Mouse (Mus musculus) Muller cell, postnatal 12 days (primary cell): ENCODE data around the gene Tspan13.

Experiments
- DNase-seq: peaks from one replicate; pipeline ENCODE4 v3.0.0-alpha.2; 2015; ENCODE audit errors: inconsistent ontology term

Tspan13 gene

DNA sequence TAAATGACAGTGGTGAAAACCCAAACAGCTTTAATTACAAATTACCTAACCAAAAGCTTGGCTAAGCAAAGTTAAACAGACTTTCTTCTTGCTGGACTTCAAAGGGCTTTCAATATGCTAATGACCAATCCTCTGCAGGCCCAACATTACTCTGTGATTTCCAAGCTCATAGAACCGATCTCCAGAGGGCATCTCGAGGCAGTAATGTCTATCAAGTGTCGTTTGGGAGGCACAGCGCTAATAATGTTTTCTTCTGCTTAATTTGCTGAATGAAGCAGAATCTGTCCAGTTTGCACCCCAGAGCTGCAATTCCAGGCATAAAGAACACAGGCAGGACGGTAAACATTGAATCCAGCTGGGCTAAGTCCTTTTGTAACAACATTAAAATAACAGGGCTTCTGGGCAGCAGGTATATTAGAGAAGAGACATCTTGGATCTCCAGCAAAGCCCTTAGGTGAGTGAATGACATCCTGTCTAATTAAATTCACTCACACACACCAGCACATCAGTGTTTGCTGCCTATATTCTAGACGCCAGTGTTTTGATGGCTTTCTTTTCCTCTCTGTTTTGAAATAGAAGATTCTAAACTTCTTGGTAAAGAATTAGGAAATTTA, 64.6 kb downstream of the Tspan13 start:
- no peak for DNase-seq

DNA sequence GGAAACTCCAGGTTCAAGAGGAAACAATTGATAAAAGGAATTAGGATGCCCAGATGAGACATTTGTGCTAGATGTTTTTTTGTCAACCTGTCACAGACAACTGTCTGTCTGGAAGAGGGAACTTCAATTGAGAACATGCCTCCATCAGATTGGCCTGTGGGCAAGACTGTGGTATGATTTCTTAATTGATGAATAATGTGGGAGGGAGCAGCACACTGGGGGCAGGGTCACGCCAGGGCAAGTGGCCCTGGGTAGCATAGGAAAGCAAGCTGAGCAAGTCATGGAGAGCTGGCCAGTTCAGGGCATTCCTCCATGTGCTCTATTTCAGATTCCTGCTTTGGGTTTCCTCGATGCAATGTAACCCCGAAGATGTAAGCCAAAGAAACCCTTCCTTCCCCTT, 66.4 kb downstream of the Tspan13 start:
- peak; percentile 43 for DNase-seq

DNA sequence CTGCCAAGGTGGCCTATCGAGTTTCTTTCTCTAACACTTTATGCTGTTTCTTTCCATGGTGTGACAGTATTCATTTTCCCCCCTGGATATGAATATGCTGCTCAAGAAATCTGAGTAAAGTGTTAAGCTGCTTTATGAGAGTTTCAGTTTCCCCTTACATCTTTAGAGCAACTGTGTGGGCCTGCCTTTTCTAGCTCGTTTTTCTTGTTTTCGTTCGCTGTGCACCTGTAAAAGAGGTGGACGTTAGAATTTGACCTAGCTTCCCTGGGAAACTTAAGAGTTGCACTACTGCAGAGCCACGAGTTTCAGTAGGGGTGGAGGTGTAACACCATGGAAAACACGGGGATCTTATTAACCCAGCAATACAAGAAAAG, 75.5 kb downstream of the Tspan13 start:
- no peak for DNase-seq

DNA sequence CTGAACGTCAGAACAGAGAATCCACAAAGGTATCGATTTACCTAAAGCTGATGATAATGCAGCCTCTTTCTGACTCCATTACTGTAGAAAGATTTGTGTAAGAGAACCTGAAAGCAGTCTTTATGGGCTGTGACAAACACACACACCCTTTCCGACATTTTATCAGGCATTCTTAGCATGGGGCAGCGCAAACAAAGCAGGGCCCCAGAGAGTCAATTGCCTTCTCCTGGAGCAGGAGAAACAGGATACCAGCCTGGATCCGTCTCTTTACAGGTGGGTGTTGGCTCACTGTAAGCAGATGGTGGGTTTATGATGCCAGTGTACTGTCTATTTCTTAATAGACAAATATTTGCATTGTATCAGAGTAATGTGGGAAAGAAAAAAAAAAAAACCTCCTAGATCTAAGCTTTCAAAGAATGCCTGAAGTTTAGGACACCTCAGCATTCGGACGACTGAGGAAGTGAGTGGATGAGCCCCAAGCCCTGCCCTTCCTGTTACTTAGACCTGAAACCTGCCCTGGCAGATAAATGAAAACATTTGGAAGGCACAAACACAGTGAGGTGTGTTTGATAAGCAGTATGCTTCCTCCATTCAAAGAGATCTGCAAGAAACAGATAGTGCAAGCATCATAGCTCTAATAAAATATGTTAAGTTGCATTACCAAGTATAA, 76.1 kb downstream of the Tspan13 start:
- no peak for DNase-seq
